Mouse (Mus musculus) CH12.LX (cell line): ENCODE data around the gene Scn8a.

ENCODE experiments used
- CTCF ChIP-seq, 2 experiments: IDR thresholded peaks in 1 of 2; conservative IDR thresholded peaks in 1 of 2; 2 replicates each; pipeline ENCODE4 v1.5.1; 2011 to 2012; ENCODE audit warnings: low read depth in 2 of 2, low read length in 2 of 2, improper control_type of control experiment in 1 of 2, inconsistent platforms in 1 of 2, mild to moderate bottlenecking in 1 of 2, moderate library complexity in 1 of 2
- HCFC1 ChIP-seq: IDR thresholded peaks from 2 replicates; pipeline ENCODE4 v1.6.1; 2012; ENCODE audit warnings: low read depth, mild to moderate bottlenecking, inconsistent platforms, low read length, improper control_type of control experiment
- MEF2A ChIP-seq: IDR thresholded peaks from 2 replicates; pipeline ENCODE4 v1.6.1; 2014; ENCODE audit warnings: low read depth, mild to moderate bottlenecking, inconsistent platforms, low read length, improper control_type of control experiment, borderline replicate concordance
- POLR2A ChIP-seq: IDR thresholded peaks from 2 replicates; pipeline ENCODE4 v1.6.1; 2011; ENCODE audit warnings: low read depth, mild to moderate bottlenecking, improper control_type of control experiment, low read length
- RAD21 ChIP-seq: IDR thresholded peaks from 2 replicates; pipeline ENCODE4 v1.6.1; 2011; ENCODE audit warnings: low read depth, mild to moderate bottlenecking, low read length, improper control_type of control experiment, moderate library complexity
- USF1 ChIP-seq: IDR thresholded peaks from 2 replicates; pipeline ENCODE4 v1.6.1; 2014; ENCODE audit warnings: low read depth, mild to moderate bottlenecking, inconsistent platforms, low read length, improper control_type of control experiment
- USF2 ChIP-seq: conservative IDR thresholded peaks from 2 replicates; pipeline ENCODE4 v1.6.1; 2011; ENCODE audit warnings: low read depth, low read length, improper control_type of control experiment
- ZMIZ1 ChIP-seq: IDR thresholded peaks from 2 replicates; pipeline ENCODE4 v1.6.1; 2012; ENCODE audit warnings: low read depth, mild to moderate bottlenecking, inconsistent platforms, low read length, improper control_type of control experiment
- ZNF384 ChIP-seq: IDR thresholded peaks from 2 replicates; pipeline ENCODE4 v1.6.1; 2012; ENCODE audit warnings: low read depth, low read length, improper control_type of control experiment, inconsistent platforms

DNA sequence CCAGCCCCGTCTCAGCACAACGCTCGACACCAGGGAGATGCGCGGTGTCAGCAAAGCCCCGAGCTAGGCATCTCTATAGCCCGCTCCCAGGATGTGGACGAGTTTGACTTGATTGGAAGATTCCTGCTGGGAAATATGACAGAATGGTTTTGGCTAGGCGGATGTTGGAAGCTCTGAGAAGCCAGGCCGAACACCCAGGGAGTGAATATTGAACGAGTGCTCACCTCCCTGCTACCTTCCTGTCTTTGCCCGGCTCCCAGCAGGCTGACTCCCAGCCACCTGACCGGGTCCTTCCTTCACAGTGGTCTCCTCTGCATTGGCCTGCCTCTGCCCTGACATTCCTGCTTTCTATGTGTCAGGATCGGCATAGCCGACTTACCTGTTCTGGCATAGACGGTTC is 85.1 kb downstream of the Scn8a start:
- TF ChIP-seq USF1 = no peak
- TF ChIP-seq MEF2A = no peak
- no peak for TF ChIP-seq RAD21
- TF ChIP-seq POLR2A = no peak
- no peak for TF ChIP-seq CTCF (conservative IDR thresholded peaks at IDR 0.05 in 1 of 2, IDR thresholded peaks at IDR 0.05 in 1 of 2; ENCODE audit: low read depth in 2 of 2, low read length in 2 of 2)
- TF ChIP-seq HCFC1 = no peak
- TF ChIP-seq ZNF384 = no peak
- TF ChIP-seq ZMIZ1 = no peak
- TF ChIP-seq USF2 = no peak
